Mouse (Mus musculus) ES-E14 (cell line): ENCODE results near the gene Foxj2. TPM values are rescaled to one million over a fixed set of nuclear protein-coding genes. Genes with fewer than 3 reads are reported as not detected.

Experiments used
- DNase-seq: peaks from one replicate; pipeline ENCODE4 v3.0.0-alpha.2; 2013; ENCODE audit warnings: low read depth, low spot score
- H3K27ac ChIP-seq: 2 replicates; pipeline ENCODE4 v1.5.1; 2012; ENCODE audit warnings: low read depth, mild to moderate bottlenecking, low read length, moderate library complexity, mixed read lengths; ENCODE audit not compliant: poor library complexity, insufficient read depth, severe bottlenecking
- H3K36me3 ChIP-seq: 2 replicates; pipeline ENCODE4 v1.6.1; 2012; ENCODE audit warnings: mild to moderate bottlenecking, low read length, moderate library complexity, mixed read lengths; ENCODE audit not compliant: control insufficient read depth, poor library complexity, insufficient read depth, severe bottlenecking
- H3K4me1 ChIP-seq, 2 experiments: fragments of 150-350 bp in 1 of 2; sonication (generic) in 1 of 2; 2 replicates each; pipeline ENCODE4 v1.6.1; 2012; ENCODE audit warnings: low read length in 2 of 2, mild to moderate bottlenecking in 1 of 2, mixed read lengths in 1 of 2; ENCODE audit not compliant: control insufficient read depth in 2 of 2, insufficient read depth in 2 of 2, poor library complexity in 1 of 2
- H3K4me3 ChIP-seq, 2 experiments: fragments of 150-350 bp in 1 of 2; sonication (generic) in 1 of 2; 2 replicates each; pipeline ENCODE4 v1.5.1; 2012; ENCODE audit warnings: low read length in 2 of 2, low read depth in 1 of 2, mild to moderate bottlenecking in 1 of 2, mixed read lengths in 1 of 2; ENCODE audit not compliant: insufficient read depth in 1 of 2, poor library complexity in 1 of 2, severe bottlenecking in 1 of 2
- H3K9ac ChIP-seq: 2 replicates; pipeline ENCODE4 v1.6.1; 2012; ENCODE audit warnings: low read depth, mild to moderate bottlenecking, low read length, mixed read lengths; ENCODE audit not compliant: poor library complexity, insufficient read depth, severe bottlenecking
- H3K9me3 ChIP-seq: fragments of 150-350 bp; sonication (generic); 2 replicates; pipeline ENCODE4 v1.6.1; 2012; ENCODE audit warnings: low read depth, mild to moderate bottlenecking, low read length; ENCODE audit not compliant: control insufficient read depth, insufficient read depth
- CHD2 ChIP-seq: IDR thresholded peaks from 2 replicates; pipeline ENCODE4 v1.6.1; 2014; ENCODE audit warnings: mild to moderate bottlenecking, low read depth, low read length, inconsistent platforms
- HCFC1 ChIP-seq: IDR thresholded peaks from 2 replicates; pipeline ENCODE4 v1.6.1; 2012; ENCODE audit warnings: low read length, inconsistent platforms, borderline replicate concordance; ENCODE audit not compliant: insufficient read depth
- MAFK ChIP-seq: IDR thresholded peaks from 2 replicates; pipeline ENCODE4 v1.6.1; 2014; ENCODE audit warnings: mild to moderate bottlenecking, low read depth, low read length, inconsistent platforms; ENCODE audit not compliant: insufficient read depth
- ZC3H11A ChIP-seq: IDR thresholded peaks from 2 replicates; pipeline ENCODE4 v1.6.1; 2012; ENCODE audit warnings: low read depth, mild to moderate bottlenecking, inconsistent platforms, low read length, borderline replicate concordance
- ZNF384 ChIP-seq: IDR thresholded peaks from 2 replicates; pipeline ENCODE4 v1.6.1; 2012; ENCODE audit warnings: low read depth, low read length, inconsistent platforms
- in situ Hi-C, 2 experiments: fragments of 600-800 bp; cut with MboI; formaldehyde crosslinking; loops; one replicate each; pipeline ENCODE4 v1.15.1; 2025; ENCODE audit warnings: low sequenced_read_pairs in 2 of 2, inconsistent platforms in 1 of 2; ENCODE audit not compliant: unreplicated experiment in 2 of 2
- total RNA-seq: library from RNA; depleted of rRNA; stranded (reverse); fragments of 300-350 nt; gene quantifications from 2 replicates; pipeline ENCODE4 v1.2.3, GENCODE M21; 2012

Gene Foxj2
- total RNA-seq, 1 experiment: 1.7 TPM

DNA sequence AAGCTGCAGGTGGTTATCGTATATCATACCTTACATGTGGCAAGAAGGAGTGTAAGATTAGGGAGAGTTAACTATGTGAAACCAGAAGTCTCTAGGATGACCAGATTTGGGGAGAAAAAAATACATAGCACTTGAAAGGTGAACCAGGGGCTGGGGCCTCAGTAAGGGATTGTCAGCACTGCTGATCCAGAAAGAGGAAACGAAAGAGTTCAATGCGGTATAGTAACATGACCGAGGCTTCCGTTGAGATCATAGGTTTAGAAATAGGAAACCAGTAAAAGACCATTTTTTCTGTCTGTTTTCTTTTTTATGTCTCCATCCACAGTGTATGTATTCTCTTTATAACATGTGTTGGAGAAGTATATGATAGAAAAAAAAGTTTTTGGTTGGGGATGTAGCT lies 53.1 kb downstream of the Foxj2 start:
- DNase-seq: no peak
- Histone ChIP-seq H3K36me3 (peaks cover 3% of the 10 kb centered on the region; the same call in 1 of the 2 replicates), H3K9me3 (no peaks in the 10 kb centered on the region), H3K4me3 (no peak overlapping the region), H3K27ac (no peak overlapping the region), H3K4me1 (no peaks in the 10 kb centered on the region), H3K9ac (no peak overlapping the region)
- in situ Hi-C loops: no loop called here
- TF ChIP-seq ZC3H11A (no peak), MAFK (no peak), CHD2 (no peak), ZNF384 (no peak), HCFC1 (no peak)

- H3K4me1 ChIP-seq: no peaks in the 10 kb centered on the region
- H3K9me3 ChIP-seq: no peaks in the 10 kb centered on the region
- peak; percentile 95 for DNase-seq
- peak within 1 kb of the TSS; percentile 72; the same call in 1 of the 2 replicates for H3K27ac ChIP-seq
- peaks cover 6% of the 10 kb centered on the region; the same call in 1 of the 2 replicates for H3K36me3 ChIP-seq
- in situ Hi-C loops: no loop called here
- peak within 1 kb of the TSS; percentile 98 for H3K9ac ChIP-seq
- peak within 1 kb of the TSS; percentile 94 to 96 for H3K4me3 ChIP-seq
- TF ChIP-seq MAFK: 0 out of 2 replicates have a peak, but pooled peaks have one; percentile 4
- TF ChIP-seq HCFC1: peak; percentile 48; the same call in 1 of the 2 replicates
- TF ChIP-seq ZC3H11A: 0 out of 2 replicates have a peak, but pooled peaks have one; percentile 0
- no peak for TF ChIP-seq CHD2
- 0 out of 2 replicates have a peak, but pooled peaks have one; percentile 44 for TF ChIP-seq ZNF384
Measured at GRCm38 (mm10) chr6:122873871-122874719, 54.4 kb downstream of the Foxj2 start, which contains the start of gene Necap1. Gene Necap1 (plus strand): TSS chr6:122874474.

GRCm38 (mm10) chr6:122874720-122875389 lies 55.1 kb downstream of the Foxj2 start:
- H3K36me3 ChIP-seq: peaks cover 8% of the 10 kb centered on the region; the same call in 1 of the 2 replicates
- in situ Hi-C loops: no loop called here
- peak overlapping the region; percentile 72; the same call in 1 of the 2 replicates for H3K27ac ChIP-seq
- H3K4me1 ChIP-seq: no peaks in the 10 kb centered on the region
- TF ChIP-seq HCFC1 (no peak), MAFK (no peak), ZC3H11A (no peak), ZNF384 (peak; percentile 84), CHD2 (no peak)
- H3K4me3 ChIP-seq: peak overlapping the region; percentile 94 to 96
- peak overlapping the region; percentile 98 for H3K9ac ChIP-seq
- H3K9me3 ChIP-seq: no peaks in the 10 kb centered on the region
- peak; percentile 15 for DNase-seq

- in situ Hi-C loops: no loop called here
- H3K4me1 ChIP-seq: peaks cover 0 to 2% of the 10 kb centered on the region in 2 experiments; a peak in 1 of 4 replicates
- no peaks in the 10 kb centered on the region for H3K9me3 ChIP-seq
- H3K4me3 ChIP-seq: no peak overlapping the region
- no peak for DNase-seq
- TF ChIP-seq MAFK (no peak), CHD2 (no peak), HCFC1 (no peak), ZNF384 (no peak), ZC3H11A (no peak)
- no peak overlapping the region for H3K27ac ChIP-seq
- peaks cover 39% of the 10 kb centered on the region for H3K36me3 ChIP-seq
- no peak overlapping the region for H3K9ac ChIP-seq
Measured at GRCm38 (mm10) chr6:122879141-122879735, 59.5 kb downstream of the Foxj2 start.
